Mouse (Mus musculus) CD4-positive, CD25-positive, alpha-beta regulatory T cell, adult 4 months (primary cell): ENCODE data around the gene Carm1. TPM values are rescaled to one million over a fixed set of nuclear protein-coding genes. Genes with fewer than 3 reads are reported as not detected.
"Not testable (repeated sequence)": the region's sequence is repeated elsewhere in the genome, so short reads cannot be mapped to it uniquely, and the experiment has no call there.

Experiments
- ATAC-seq: one replicate; pipeline ENCODE4 v1.8.0; 2017
- polyA plus RNA-seq, 2 experiments: library from polyadenylated mRNA; unstranded; fragments of 100-300 nt; shearing (Covaris generic); gene quantifications; one replicate each; pipeline ENCODE4 v1.2.1; 2017

Carm1 gene
- polyA plus RNA-seq, 2 experiments from 2014 or later, result 7.1 to 11.4 TPM

DNA sequence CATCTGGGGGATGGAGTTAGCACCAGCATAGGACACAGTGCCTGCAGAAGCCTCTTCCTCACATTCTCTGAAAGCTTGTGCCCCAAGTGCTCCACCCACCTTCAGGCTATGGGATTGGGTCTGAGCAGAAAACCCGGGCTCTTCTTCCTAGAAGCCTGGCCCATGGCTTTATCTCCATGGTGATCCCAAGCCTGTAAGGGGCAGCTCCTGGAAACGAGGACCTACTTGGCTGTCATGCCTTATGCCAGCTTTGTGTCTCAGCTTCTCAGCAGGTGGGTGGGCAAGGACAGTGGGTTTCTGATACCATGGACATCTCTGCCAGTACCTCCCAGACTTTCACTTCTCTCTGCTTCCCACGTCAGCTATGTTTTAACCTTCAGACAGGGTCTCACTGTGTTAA is 31.5 kb downstream of the Carm1 start:
- no peak for ATAC-seq

GRCm38 (mm10) chr9:21585401-21585800 is 38.7 kb downstream of the Carm1 start:
- no peak for ATAC-seq

DNA sequence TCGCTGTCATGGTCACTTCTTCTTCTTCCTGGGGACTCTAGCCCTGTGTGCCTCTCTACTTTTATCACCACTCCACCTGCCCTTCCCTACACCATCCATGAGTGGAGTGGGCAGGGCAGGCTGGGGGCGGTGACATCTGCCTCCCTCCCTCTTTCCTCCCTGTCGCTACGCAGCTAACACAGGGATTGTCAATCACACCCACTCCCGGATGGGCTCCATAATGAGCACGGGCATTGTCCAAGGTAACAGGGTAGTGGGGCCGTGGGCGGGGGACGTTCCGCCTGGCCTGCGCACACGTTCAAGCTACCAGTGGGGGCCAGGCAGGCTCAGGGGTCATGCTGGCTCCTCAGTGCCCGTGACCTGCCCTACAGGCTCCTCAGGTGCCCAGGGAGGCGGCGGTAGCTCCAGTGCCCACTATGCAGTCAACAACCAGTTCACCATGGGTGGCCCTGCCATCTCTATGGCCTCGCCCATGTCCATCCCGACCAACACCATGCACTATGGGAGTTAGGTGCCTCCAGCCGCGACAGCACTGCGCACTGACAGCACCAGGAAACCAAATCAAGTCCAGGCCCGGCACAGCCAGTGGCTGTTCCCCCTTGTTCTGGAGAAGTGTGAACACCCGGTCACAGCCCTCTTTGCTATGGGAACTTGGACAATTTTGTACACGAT is 41.1 kb downstream of the Carm1 start:
- ATAC-seq, result no peak

DNA sequence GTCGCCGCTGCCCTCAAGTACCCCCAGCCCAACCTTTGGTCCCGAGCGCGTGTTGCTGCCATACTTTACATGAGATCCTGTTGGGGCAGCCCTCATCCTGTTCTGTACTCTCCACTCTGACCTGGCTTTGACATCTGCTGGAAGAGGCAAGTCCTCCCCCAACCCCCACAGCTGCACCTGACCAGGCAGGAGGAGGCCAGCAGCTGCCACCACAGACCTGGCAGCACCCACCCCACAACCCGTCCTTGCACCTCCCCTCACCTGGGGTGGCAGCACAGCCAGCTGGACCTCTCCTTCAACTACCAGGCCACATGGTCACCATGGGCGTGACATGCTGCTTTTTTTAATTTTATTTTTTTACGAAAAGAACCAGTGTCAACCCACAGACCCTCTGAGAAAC is 41.7 kb downstream of the Carm1 start:
- no peak for ATAC-seq

DNA sequence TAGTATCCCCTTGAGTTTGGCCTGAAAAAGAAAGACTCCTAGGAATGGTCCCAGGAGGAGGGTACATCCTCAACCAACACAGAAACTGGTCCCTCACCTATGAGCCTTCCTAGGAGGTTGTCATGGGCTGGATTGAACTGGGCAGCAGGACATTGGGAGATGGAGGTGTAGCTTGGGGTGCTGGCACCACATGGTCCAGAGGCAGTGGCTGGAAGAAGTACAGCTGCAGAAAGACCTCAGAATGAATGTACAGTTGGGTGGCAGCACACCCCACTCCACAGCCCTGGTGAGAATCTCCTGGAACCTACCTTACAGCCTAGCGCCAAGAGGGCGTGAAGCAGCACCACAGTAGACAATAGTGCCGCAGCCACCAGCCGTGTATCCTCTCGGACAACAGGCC is 42.8 kb downstream of the Carm1 start:
- no peak for ATAC-seq

DNA sequence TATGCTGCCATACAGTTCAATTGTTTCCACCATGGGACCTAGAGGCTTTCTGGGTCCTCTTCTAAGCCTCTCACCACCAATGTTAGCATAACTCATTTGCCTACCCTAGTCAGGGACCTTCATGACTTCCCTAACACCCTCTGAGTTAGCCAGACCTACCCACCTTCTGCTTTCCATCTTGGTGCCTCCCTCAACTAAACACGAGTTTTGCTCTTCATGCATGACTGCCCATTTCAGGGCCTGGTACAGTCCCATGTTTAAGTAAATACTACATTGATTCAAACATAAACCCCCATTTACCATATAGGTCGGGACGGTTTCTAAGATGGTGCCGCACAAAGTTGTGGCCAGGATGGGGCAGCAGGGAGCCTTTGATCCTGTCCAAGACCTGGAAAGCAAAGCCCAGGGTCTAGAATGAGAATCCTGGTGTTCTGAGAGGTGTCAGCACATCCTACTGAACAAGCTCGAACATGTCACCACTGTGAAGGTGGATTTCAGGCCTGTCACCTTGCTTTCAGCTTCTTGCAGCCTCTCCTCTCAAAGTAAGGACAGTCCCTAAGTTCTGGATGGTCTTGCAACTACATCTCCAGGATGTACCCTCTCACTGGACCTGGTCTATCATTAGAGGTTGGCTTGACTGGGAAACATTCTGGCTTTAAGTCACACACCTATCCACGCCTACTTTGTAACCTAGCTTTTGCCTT is 44.6 kb downstream of the Carm1 start:
- no peak for ATAC-seq

GRCm38 (mm10) chr9:21591831-21592702 is 45.4 kb downstream of the Carm1 start:
- peak; percentile 46 for ATAC-seq

GRCm38 (mm10) chr9:21592703-21593121 is 46.0 kb downstream of the Carm1 start, which contains the start of the genes Timm29 and Yipf2:
TSS of gene Timm29 (plus strand) at chr9:21592722.
TSS of gene Yipf2 (minus strand) at chr9:21592828.
- ATAC-seq, result peak; percentile 90

DNA sequence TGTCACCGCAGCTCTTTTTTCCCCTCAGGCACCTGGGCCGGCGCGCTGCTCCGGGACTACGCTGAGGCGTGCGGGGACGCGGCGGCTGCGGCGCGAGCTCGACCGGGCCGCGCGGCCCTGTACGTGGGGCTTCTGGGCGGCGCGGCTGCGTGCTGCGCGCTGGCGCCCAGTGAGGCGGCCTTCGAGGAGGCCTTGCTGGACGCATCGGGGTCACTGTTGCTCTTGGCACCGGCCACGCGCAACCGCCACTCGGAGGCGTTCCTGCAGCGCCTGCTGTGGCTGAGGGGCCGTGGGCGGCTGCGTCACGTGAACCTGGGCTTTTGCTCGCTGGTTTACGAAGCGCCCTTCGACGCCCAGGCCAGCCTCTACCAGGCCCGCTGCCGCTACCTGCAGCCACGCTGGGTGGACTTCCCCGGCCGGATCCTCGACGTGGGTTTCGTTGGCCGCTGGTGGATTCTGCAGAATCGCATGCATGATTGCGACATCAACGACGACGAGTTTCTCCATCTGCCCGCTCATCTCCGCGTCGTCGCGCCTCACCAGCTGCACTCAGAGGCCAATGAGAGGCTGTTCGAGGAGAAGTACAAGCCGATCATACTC is 46.5 kb downstream of the Carm1 start:
- ATAC-seq, result peak; percentile 44

- not testable (repeated sequence) for ATAC-seq
Observed at GRCm38 (mm10) chr9:21594350-21594749, 47.7 kb downstream of the Carm1 start.

GRCm38 (mm10) chr9:21594838-21595237 is 48.1 kb downstream of the Carm1 start:
- ATAC-seq, result no peak

DNA sequence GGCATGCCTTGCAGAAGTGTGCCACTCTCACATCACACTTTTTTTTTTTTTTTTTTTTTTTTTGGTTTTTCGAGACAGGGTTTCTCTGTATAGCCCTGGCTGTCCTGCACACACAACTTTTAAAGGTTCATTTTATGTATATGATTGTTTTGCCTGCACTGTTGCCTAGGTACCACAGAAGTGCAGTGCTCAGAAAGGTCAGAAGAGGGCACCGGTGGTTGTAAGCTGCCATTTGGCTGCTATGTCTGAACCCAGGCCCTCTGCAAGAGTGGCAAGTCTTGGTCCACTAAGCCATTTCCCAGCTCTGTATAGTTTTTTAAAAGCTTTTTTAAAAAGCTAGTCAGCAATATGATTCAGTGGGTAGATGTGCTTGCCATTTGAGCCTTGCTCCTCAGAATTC is 51.5 kb downstream of the Carm1 start:
- peak; percentile 52 for ATAC-seq

DNA sequence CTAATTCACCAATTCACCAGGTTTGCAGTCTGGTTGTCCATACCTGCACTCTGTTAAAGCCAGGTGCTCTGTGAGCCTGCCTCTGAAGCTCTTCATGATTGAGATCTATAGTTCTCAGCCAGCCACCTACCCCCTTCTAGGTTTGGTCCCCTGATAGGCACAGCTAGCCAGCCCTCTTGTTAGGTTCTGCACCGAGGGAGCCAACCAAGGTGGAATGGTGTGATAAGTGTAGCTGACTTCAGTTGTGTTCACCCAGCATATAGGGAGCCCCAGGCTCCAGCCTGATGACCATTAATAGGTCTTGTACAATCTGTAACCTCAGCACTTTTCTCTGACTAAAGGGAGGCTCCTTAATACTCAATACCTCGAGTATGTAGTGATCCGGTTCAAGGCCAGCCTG is 53.5 kb downstream of the Carm1 start:
- ATAC-seq, result no peak

- peak; percentile 58 for ATAC-seq
Observed at GRCm38 (mm10) chr9:21601073-21601472, 54.4 kb downstream of the Carm1 start.

GRCm38 (mm10) chr9:21601722-21602399 is 55.2 kb downstream of the Carm1 start:
- peak; percentile 79 for ATAC-seq

DNA sequence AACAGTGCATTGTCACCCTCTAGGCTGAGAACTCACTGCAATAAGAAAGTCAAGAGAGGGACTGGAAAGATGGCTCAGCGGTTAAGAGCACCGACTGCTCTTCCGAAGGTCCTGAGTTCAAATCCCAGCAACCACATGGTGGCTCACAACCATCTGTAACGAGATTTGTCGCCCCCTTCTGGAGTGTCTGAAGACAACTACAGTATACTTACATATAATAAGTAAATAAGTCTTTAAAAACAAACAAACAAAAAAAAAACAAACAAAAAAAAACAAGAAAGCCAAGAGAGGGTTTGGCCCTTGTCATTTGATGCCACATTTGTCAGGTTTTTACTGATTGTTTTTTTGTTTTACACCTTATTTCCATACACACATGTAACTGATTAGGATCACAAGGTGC is 57.4 kb downstream of the Carm1 start:
- no peak for ATAC-seq

- ATAC-seq, result no peak
Observed at GRCm38 (mm10) chr9:21605865-21606264, 59.2 kb downstream of the Carm1 start.

DNA sequence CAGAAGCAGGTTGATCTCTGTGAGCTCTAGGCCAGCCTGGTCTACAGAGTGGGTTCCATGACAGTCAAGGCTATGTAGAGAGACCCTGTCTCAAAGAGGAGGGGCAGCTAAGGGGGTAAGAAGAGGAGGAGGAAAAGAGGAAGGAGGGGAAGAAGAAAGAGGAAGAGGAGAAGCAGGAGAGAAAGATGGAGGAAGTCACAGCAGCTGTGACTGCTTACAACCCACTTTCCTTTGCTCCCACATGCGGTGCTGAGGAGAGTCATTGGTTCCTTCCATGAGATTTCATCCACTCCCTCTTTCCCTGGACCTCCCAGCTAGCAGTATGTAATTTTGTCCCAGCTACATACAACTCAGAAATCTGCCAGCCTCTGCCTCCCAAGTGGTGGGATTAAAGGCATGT is 60.0 kb downstream of the Carm1 start:
- ATAC-seq, result no peak

DNA sequence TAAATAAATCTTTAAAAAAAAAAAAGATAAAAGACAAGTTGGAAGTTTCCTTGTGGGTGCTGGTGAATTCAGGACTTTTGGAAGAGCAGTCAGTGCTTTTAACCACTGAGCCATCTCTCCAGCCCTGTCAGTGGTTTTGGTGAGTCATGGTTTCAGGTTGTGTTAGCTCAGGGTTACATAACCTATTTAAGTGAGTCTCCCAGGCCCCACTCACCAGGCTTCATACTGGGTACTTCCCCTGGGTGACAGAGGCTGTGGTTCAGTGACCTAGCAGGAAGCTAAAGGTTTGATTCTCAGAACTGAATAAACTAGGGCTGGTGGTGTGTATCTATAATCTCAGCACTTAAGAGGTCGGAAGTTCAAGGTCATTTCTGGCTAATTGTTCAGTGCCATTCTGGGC is 63.2 kb downstream of the Carm1 start:
- peak; percentile 100 for ATAC-seq

- no peak for ATAC-seq
Observed at GRCm38 (mm10) chr9:21614864-21615616, 68.3 kb downstream of the Carm1 start.

DNA sequence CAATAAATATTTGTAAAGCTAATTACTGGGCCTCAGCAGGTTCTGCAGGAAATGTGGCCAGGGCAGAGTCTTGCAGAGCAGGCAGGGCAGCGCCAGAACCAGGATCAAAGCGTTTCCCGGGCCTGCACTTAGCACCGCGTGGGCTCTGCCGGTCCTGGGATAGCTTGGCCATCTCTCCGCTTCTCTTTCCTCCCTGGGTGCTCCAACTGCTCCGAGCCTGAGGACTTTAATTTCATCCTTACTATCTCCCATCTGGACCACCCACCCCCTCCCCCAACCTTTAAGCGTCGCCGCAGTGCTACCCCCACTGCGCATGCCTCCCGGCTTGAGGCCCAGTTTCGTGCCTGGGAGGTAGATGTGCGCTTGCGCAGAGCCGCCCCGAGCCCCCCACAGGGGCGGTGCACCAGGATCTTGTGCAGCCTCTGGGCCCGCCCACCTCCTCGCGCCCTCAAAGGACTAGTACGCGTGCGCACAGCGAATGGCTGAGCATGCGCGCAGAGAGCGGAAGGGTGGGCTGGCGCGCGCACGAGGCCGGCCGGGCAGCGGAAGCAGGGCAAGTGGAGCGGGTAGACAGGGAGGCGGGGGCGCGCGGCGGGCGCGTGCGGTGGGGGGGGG is 69.0 kb downstream of the Carm1 start, which contains the start of gene Smarca4:
Smarca4 (plus strand) TSS at position 553 of the 615 bp plus-strand sequence.
- peak; percentile 91 for ATAC-seq
